Mouse (Mus musculus): Measurements from ENCODE around the gene Abca5. TPM values are rescaled to one million over a fixed set of nuclear protein-coding genes. Genes with fewer than 3 reads are reported as not detected.
"Not testable (repeated sequence)": the region's sequence is repeated elsewhere in the genome, so short reads cannot be mapped to it uniquely, and the experiment has no call there.

The Abca5 gene
- polyA plus RNA-seq, 1 experiment from 2014 or later, result 11.2 TPM

GRCm38 (mm10) chr11:110367638-110368037, 30.1 kb upstream of the Abca5 start:
- no peak overlapping the region for H3K27ac ChIP-seq (ENCODE audit: low read depth, low read length)
- no peaks in the 10 kb centered on the region for H3K4me1 ChIP-seq (ENCODE audit: control insufficient read depth, insufficient read depth, low read depth, low read length)
- ATAC-seq, result no peak
- no peaks in the 10 kb centered on the region for H3K9me3 ChIP-seq (ENCODE audit: control insufficient read depth, low read length)
- H3K4me3 ChIP-seq (ENCODE audit: low read length), result no peak overlapping the region
- H3K27me3 ChIP-seq (replicated peaks; ENCODE audit: control insufficient read depth, insufficient read depth, low read length), result no peaks in the 10 kb centered on the region
- H3K4me2 ChIP-seq (ENCODE audit: low read length), result no peak overlapping the region
- 96% methylated on average over 13 of the region's 13 CpGs for WGBS
- H3K9ac ChIP-seq (ENCODE audit: low read depth, low read length), result no peak overlapping the region
- H3K36me3 ChIP-seq (ENCODE audit: control insufficient read depth, insufficient read depth, low read length), result no peaks in the 10 kb centered on the region

DNA sequence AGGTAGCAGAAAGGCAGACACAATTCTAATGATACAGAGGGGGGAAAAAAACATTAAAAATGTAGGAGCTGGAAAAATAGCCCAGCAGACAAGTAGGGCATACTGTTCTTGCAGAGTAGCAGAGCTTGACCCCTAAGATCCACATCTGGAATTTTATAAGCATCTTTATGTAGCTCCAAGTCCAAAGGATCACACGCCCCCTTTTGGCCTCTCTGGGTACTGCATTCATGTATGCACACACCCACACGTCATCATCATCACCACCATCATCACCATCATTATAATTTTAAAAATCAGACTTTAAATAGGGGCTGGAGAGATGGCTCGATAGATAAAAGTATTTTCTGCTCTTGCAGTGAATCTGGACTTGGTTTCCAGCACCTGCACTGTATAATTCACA, 29.4 kb upstream of the Abca5 start:
- Histone ChIP-seq H3K4me2 (ENCODE audit: low read length) (no peak overlapping the region), H3K36me3 (ENCODE audit: control insufficient read depth, insufficient read depth, low read length) (no peaks in the 10 kb centered on the region), H3K9ac (ENCODE audit: low read depth, low read length) (no peak overlapping the region), H3K4me1 (ENCODE audit: control insufficient read depth, insufficient read depth, low read depth, low read length) (no peaks in the 10 kb centered on the region), H3K27ac (ENCODE audit: low read depth, low read length) (no peak overlapping the region), H3K9me3 (ENCODE audit: control insufficient read depth, low read length) (no peaks in the 10 kb centered on the region), H3K4me3 (ENCODE audit: low read length) (no peak overlapping the region), H3K27me3 (replicated peaks; ENCODE audit: control insufficient read depth, insufficient read depth, low read length) (no peaks in the 10 kb centered on the region)
- ATAC-seq, result no peak
- 81% methylated on average over 3 of the region's 3 CpGs for WGBS

- no peak for ATAC-seq
- Histone ChIP-seq H3K27me3 (replicated peaks; ENCODE audit: control insufficient read depth, insufficient read depth, low read length) (no peaks in the 10 kb centered on the region), H3K4me2 (ENCODE audit: low read length) (no peak overlapping the region), H3K9me3 (ENCODE audit: control insufficient read depth, low read length) (no peaks in the 10 kb centered on the region), H3K4me1 (ENCODE audit: control insufficient read depth, insufficient read depth, low read depth, low read length) (no peaks in the 10 kb centered on the region), H3K4me3 (ENCODE audit: low read length) (no peak overlapping the region), H3K36me3 (ENCODE audit: control insufficient read depth, insufficient read depth, low read length) (no peaks in the 10 kb centered on the region), H3K9ac (ENCODE audit: low read depth, low read length) (no peak overlapping the region), H3K27ac (ENCODE audit: low read depth, low read length) (no peak overlapping the region)
- 72% methylated on average over 3 of the region's 3 CpGs for WGBS
These were observed 27.5 kb upstream of the Abca5 start for GRCm38 (mm10) chr11:110365016-110365415.

GRCm38 (mm10) chr11:110357756-110358551, 20.4 kb upstream of the Abca5 start:
- H3K4me1 ChIP-seq (ENCODE audit: control insufficient read depth, insufficient read depth, low read depth, low read length), result no peaks in the 10 kb centered on the region
- no peak overlapping the region for H3K27ac ChIP-seq (ENCODE audit: low read depth, low read length)
- no peak overlapping the region for H3K4me3 ChIP-seq (ENCODE audit: low read length)
- no peak for ATAC-seq
- no peak overlapping the region for H3K9ac ChIP-seq (ENCODE audit: low read depth, low read length)
- H3K27me3 ChIP-seq (replicated peaks; ENCODE audit: control insufficient read depth, insufficient read depth, low read length), result no peaks in the 10 kb centered on the region
- no peak overlapping the region for H3K4me2 ChIP-seq (ENCODE audit: low read length)
- no peaks in the 10 kb centered on the region for H3K36me3 ChIP-seq (ENCODE audit: control insufficient read depth, insufficient read depth, low read length)
- 0 out of 2 replicates have a peak, but pooled peaks cover 2% of the 10 kb centered on the region for H3K9me3 ChIP-seq (ENCODE audit: control insufficient read depth, low read length)
- WGBS, result 73% methylated on average over 16 of the region's 16 CpGs

DNA sequence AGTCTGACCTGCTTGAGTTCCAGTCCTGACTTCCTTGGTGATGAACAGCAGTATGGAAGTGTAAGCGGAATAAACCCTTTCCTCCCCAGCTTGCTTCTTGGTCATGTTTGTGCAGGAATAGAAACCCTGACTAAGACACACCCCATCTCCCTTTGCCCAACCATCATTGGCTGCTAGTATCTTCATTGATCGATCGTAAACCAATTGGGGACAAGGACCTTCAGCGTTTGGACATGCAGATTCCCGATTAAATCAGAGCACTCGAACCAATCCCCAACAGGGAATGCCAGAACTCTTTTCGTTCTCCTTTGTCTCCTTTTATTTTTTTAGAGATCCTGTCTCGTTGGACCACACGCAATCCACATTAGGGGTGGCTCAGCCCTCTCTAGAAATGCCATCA, 17.6 kb upstream of the Abca5 start:
- not testable (repeated sequence) for ATAC-seq; H3K4me1 ChIP-seq (ENCODE audit: control insufficient read depth, insufficient read depth, low read depth, low read length); H3K9ac ChIP-seq (ENCODE audit: low read depth, low read length); H3K27me3 ChIP-seq (replicated peaks; ENCODE audit: control insufficient read depth, insufficient read depth, low read length); H3K27ac ChIP-seq (ENCODE audit: low read depth, low read length); H3K9me3 ChIP-seq (ENCODE audit: control insufficient read depth, low read length); H3K4me2 ChIP-seq (ENCODE audit: low read length); H3K4me3 ChIP-seq (ENCODE audit: low read length); H3K36me3 ChIP-seq (ENCODE audit: control insufficient read depth, insufficient read depth, low read length)
- WGBS, result 85% methylated on average over 9 of the region's 9 CpGs

- no peak for ATAC-seq
- Histone ChIP-seq H3K27me3 (replicated peaks; ENCODE audit: control insufficient read depth, insufficient read depth, low read length) (no peaks in the 10 kb centered on the region), H3K9me3 (ENCODE audit: control insufficient read depth, low read length) (no peaks in the 10 kb centered on the region), H3K36me3 (ENCODE audit: control insufficient read depth, insufficient read depth, low read length) (no peaks in the 10 kb centered on the region), H3K9ac (ENCODE audit: low read depth, low read length) (no peak overlapping the region), H3K4me3 (ENCODE audit: low read length) (no peak overlapping the region), H3K4me1 (ENCODE audit: control insufficient read depth, insufficient read depth, low read depth, low read length) (no peaks in the 10 kb centered on the region), H3K27ac (ENCODE audit: low read depth, low read length) (no peak overlapping the region), H3K4me2 (ENCODE audit: low read length) (no peak overlapping the region)
- WGBS, result 86% methylated on average over 9 of the region's 9 CpGs
These were observed 16.7 kb upstream of the Abca5 start for GRCm38 (mm10) chr11:110354261-110354660.

DNA sequence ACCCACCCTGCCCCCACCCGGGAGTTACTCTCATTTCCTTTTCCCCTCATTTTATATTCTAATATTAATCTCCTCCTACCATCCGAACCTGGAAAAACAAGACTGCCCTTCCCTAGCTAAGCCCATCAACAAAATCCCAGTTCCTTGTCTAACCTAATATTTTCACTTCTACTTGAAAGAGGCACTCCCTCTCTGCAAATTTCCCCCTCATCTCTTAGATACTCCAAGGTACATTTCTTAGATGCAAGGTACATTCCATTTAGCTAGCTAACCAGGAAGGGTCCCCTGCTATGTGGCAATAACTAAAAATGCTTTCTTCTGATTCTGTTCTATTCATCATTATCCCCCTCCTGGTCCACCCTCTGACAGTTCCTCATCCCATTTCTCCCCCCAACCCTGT, 10.7 kb upstream of the Abca5 start:
- Histone ChIP-seq H3K9me3 (ENCODE audit: control insufficient read depth, low read length) (no peaks in the 10 kb centered on the region), H3K36me3 (ENCODE audit: control insufficient read depth, insufficient read depth, low read length) (no peaks in the 10 kb centered on the region), H3K27me3 (replicated peaks; ENCODE audit: control insufficient read depth, insufficient read depth, low read length) (no peaks in the 10 kb centered on the region), H3K4me2 (ENCODE audit: low read length) (no peak overlapping the region), H3K9ac (ENCODE audit: low read depth, low read length) (no peak overlapping the region), H3K27ac (ENCODE audit: low read depth, low read length) (no peak overlapping the region), H3K4me3 (ENCODE audit: low read length) (no peak overlapping the region), H3K4me1 (ENCODE audit: control insufficient read depth, insufficient read depth, low read depth, low read length) (no peaks in the 10 kb centered on the region)
- ATAC-seq, result no peak
- 89% methylated on average over 2 of the region's 2 CpGs for WGBS

- Histone ChIP-seq H3K27ac (ENCODE audit: low read depth, low read length) (no peak overlapping the region), H3K9ac (ENCODE audit: low read depth, low read length) (no peak overlapping the region), H3K27me3 (replicated peaks; ENCODE audit: control insufficient read depth, insufficient read depth, low read length) (no peaks in the 10 kb centered on the region), H3K9me3 (ENCODE audit: control insufficient read depth, low read length) (no peaks in the 10 kb centered on the region), H3K4me3 (ENCODE audit: low read length) (no peak overlapping the region), H3K36me3 (ENCODE audit: control insufficient read depth, insufficient read depth, low read length) (no peaks in the 10 kb centered on the region), H3K4me1 (ENCODE audit: control insufficient read depth, insufficient read depth, low read depth, low read length) (no peaks in the 10 kb centered on the region), H3K4me2 (ENCODE audit: low read length) (no peak overlapping the region)
- 71% methylated on average over 6 of the region's 6 CpGs for WGBS
- no peak for ATAC-seq
These were observed 10.3 kb upstream of the Abca5 start for GRCm38 (mm10) chr11:110347768-110348167.

- H3K4me1 ChIP-seq (ENCODE audit: control insufficient read depth, insufficient read depth, low read depth, low read length), result peaks cover 8% of the 10 kb centered on the region; the same call in 1 of the 2 replicates
- no peaks in the 10 kb centered on the region for H3K27me3 ChIP-seq (replicated peaks; ENCODE audit: control insufficient read depth, insufficient read depth, low read length)
- peak; percentile 47 for ATAC-seq
- no peaks in the 10 kb centered on the region for H3K9me3 ChIP-seq (ENCODE audit: control insufficient read depth, low read length)
- peak overlapping the region; percentile 63 for H3K4me2 ChIP-seq (ENCODE audit: low read length)
- no peaks in the 10 kb centered on the region for H3K36me3 ChIP-seq (ENCODE audit: control insufficient read depth, insufficient read depth, low read length)
- peak overlapping the region; percentile 87 for H3K4me3 ChIP-seq (ENCODE audit: low read length)
- H3K9ac ChIP-seq (ENCODE audit: low read depth, low read length), result peak overlapping the region; percentile 92
- peak overlapping the region; percentile 86 for H3K27ac ChIP-seq (ENCODE audit: low read depth, low read length)
- WGBS, result 0% methylated on average over 18 of the region's 18 CpGs
These were observed 665 bp downstream of the Abca5 start for GRCm38 (mm10) chr11:110336814-110337288.
